Mouse (Mus musculus): ENCODE measurements around the gene Shkbp1.

- peak; percentile 53 for TF ChIP-seq CTCF (IDR thresholded peaks at IDR 0.05; ENCODE audit: low read depth)
- no peak for TF ChIP-seq EP300 (IDR thresholded peaks at IDR 0.05; ENCODE audit: low read depth)
Observed at GRCm38 (mm10) chr7:27342595-27342994, 13.2 kb downstream of the Shkbp1 start.
